Mouse (Mus musculus): ENCODE results near the gene Muc13.

Gene Muc13

GRCm38 (mm10) chr16:33793846-33794791 lies at the start of gene Muc13:
Gene Muc13, plus strand, starts transcription at chr16:33794037.
- DNase-seq (ENCODE audit: low read depth) = no peak

GRCm38 (mm10) chr16:33744622-33745419 lies 49.0 kb upstream of the Muc13 start:
- DNase-seq (ENCODE audit: low read depth) = no peak

GRCm38 (mm10) chr16:33745457-33745856 lies 48.4 kb upstream of the Muc13 start:
- no peak for DNase-seq (ENCODE audit: low read depth)

GRCm38 (mm10) chr16:33746074-33746676 lies 47.7 kb upstream of the Muc13 start:
- DNase-seq (ENCODE audit: low read depth) = no peak

GRCm38 (mm10) chr16:33747346-33747954 lies 46.4 kb upstream of the Muc13 start:
- no peak for DNase-seq (ENCODE audit: low read depth)

- no peak for DNase-seq (ENCODE audit: low read depth)
These were observed 45.8 kb upstream of the Muc13 start for GRCm38 (mm10) chr16:33747994-33748393.

- no peak for DNase-seq (ENCODE audit: low read depth)
These were observed 42.7 kb upstream of the Muc13 start for GRCm38 (mm10) chr16:33751152-33751551.

- no peak for DNase-seq (ENCODE audit: low read depth)
These were observed 42.2 kb upstream of the Muc13 start for GRCm38 (mm10) chr16:33751590-33751989.

- no peak for DNase-seq (ENCODE audit: low read depth)
These were observed 40.8 kb upstream of the Muc13 start for GRCm38 (mm10) chr16:33752904-33753578.

- DNase-seq (ENCODE audit: low read depth) = no peak
These were observed 38.5 kb upstream of the Muc13 start for GRCm38 (mm10) chr16:33755293-33755692.

GRCm38 (mm10) chr16:33755961-33756360 lies 37.9 kb upstream of the Muc13 start:
- no peak for DNase-seq (ENCODE audit: low read depth)

- no peak for DNase-seq (ENCODE audit: low read depth)
These were observed 37.4 kb upstream of the Muc13 start for GRCm38 (mm10) chr16:33756396-33756795.

- DNase-seq (ENCODE audit: low read depth) = no peak
These were observed 34.6 kb upstream of the Muc13 start for GRCm38 (mm10) chr16:33759207-33759606.

GRCm38 (mm10) chr16:33760542-33760941 lies 33.3 kb upstream of the Muc13 start:
- no peak for DNase-seq (ENCODE audit: low read depth)

GRCm38 (mm10) chr16:33760996-33761395 lies 32.8 kb upstream of the Muc13 start:
- DNase-seq (ENCODE audit: low read depth) = no peak

GRCm38 (mm10) chr16:33764501-33765193 lies 29.2 kb upstream of the Muc13 start:
- DNase-seq (ENCODE audit: low read depth) = no peak

GRCm38 (mm10) chr16:33765477-33765876 lies 28.4 kb upstream of the Muc13 start:
- no peak for DNase-seq (ENCODE audit: low read depth)

GRCm38 (mm10) chr16:33766309-33766708 lies 27.5 kb upstream of the Muc13 start:
- DNase-seq (ENCODE audit: low read depth) = no peak

GRCm38 (mm10) chr16:33766757-33767156 lies 27.1 kb upstream of the Muc13 start:
- DNase-seq (ENCODE audit: low read depth) = no peak

GRCm38 (mm10) chr16:33768491-33769278 lies 25.2 kb upstream of the Muc13 start:
- DNase-seq (ENCODE audit: low read depth) = no peak

Measured in fibroblast of lung, adult 2 months (primary cell).